Mouse (Mus musculus): ENCODE data around the gene Tbxas1. TPM values are rescaled to one million over a fixed set of nuclear protein-coding genes. Genes with fewer than 3 reads are reported as not detected.

Tbxas1 gene
- polyA plus RNA-seq, 1 experiment from 2014 or later = 2.0 TPM

DNA sequence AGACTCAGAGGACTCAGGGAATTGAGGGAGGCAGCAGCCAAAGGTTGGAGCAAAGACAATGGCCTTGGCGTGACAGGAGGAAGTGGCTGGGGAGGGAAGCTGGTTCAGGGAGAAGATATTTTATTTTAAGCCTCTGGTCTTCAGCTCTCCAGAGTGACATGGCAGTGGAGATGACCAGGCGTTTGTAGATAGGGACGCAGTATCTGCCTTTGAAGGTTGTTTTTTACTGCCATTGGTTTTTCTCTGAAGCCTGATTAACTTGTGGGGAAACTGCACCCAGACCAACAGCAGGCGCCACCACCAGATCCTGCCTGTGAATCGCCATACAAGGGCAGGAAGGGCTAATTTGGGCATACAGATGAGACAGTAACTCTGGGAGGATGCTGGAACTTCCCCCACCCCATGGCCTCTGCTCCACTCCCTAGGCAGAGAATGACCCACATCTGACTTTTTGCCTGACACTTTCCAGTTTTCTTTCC lies 74.5 kb downstream of the Tbxas1 start:
- Histone ChIP-seq H3K4me2 (ENCODE audit: low read depth, low read length) (no peak overlapping the region), H3K27me3 (ENCODE audit: control insufficient read depth, insufficient read depth, low read length) (no peaks in the 10 kb centered on the region), H3K4me1 (ENCODE audit: control insufficient read depth, insufficient read depth, low read length) (no peaks in the 10 kb centered on the region), H3K36me3 (ENCODE audit: control insufficient read depth, insufficient read depth, low read length) (no peaks in the 10 kb centered on the region), H3K9me3 (ENCODE audit: control insufficient read depth, low read length) (no peaks in the 10 kb centered on the region), H3K4me3 (ENCODE audit: low read depth, low read length) (no peak overlapping the region), H3K27ac (ENCODE audit: low read depth, low read length) (no peak overlapping the region), H3K9ac (replicated peaks; ENCODE audit: low read depth, low read length) (no peak overlapping the region)
- WGBS = 54% methylated on average over 5 of the region's 5 CpGs
- ATAC-seq (ENCODE audit: low read depth) = no peak

- Histone ChIP-seq H3K4me2 (ENCODE audit: low read depth, low read length) (no peak overlapping the region), H3K27ac (ENCODE audit: low read depth, low read length) (no peak overlapping the region), H3K4me1 (ENCODE audit: control insufficient read depth, insufficient read depth, low read length) (no peaks in the 10 kb centered on the region), H3K4me3 (ENCODE audit: low read depth, low read length) (no peak overlapping the region), H3K27me3 (ENCODE audit: control insufficient read depth, insufficient read depth, low read length) (no peaks in the 10 kb centered on the region), H3K9ac (replicated peaks; ENCODE audit: low read depth, low read length) (no peak overlapping the region), H3K36me3 (ENCODE audit: control insufficient read depth, insufficient read depth, low read length) (no peaks in the 10 kb centered on the region), H3K9me3 (ENCODE audit: control insufficient read depth, low read length) (no peaks in the 10 kb centered on the region)
- no peak for ATAC-seq (ENCODE audit: low read depth)
- WGBS = 72% methylated on average over 4 of the region's 4 CpGs
These were observed 75.1 kb downstream of the Tbxas1 start for GRCm38 (mm10) chr6:38950341-38950740.

DNA sequence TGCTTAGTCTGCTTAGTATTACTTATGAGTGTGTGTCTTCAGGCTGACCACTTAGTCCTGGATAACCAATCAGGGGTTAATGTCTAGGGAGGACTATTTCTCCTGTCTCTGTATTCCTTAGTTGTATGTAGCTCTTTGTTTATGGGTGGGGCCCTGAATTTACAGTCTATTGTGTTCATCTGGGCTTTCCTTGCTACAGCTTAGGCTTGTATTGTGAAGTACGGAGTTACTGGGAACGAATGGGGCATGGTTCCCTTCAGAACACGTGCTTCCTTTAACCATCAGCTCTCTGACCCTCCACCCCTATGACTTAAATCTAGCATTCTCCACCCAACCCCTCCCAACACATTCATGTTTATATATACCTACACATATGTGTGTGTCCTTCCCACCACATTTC lies 75.6 kb downstream of the Tbxas1 start:
- Histone ChIP-seq H3K9ac (replicated peaks; ENCODE audit: low read depth, low read length) (no peak overlapping the region), H3K36me3 (ENCODE audit: control insufficient read depth, insufficient read depth, low read length) (no peaks in the 10 kb centered on the region), H3K4me1 (ENCODE audit: control insufficient read depth, insufficient read depth, low read length) (no peaks in the 10 kb centered on the region), H3K4me3 (ENCODE audit: low read depth, low read length) (no peak overlapping the region), H3K27ac (ENCODE audit: low read depth, low read length) (no peak overlapping the region), H3K9me3 (ENCODE audit: control insufficient read depth, low read length) (no peaks in the 10 kb centered on the region), H3K4me2 (ENCODE audit: low read depth, low read length) (no peak overlapping the region), H3K27me3 (ENCODE audit: control insufficient read depth, insufficient read depth, low read length) (no peaks in the 10 kb centered on the region)
- 35% methylated on average over 3 of the region's 3 CpGs for WGBS
- no peak for ATAC-seq (ENCODE audit: low read depth)

- Histone ChIP-seq H3K27me3 (ENCODE audit: control insufficient read depth, insufficient read depth, low read length) (no peaks in the 10 kb centered on the region), H3K36me3 (ENCODE audit: control insufficient read depth, insufficient read depth, low read length) (no peaks in the 10 kb centered on the region), H3K4me1 (ENCODE audit: control insufficient read depth, insufficient read depth, low read length) (no peaks in the 10 kb centered on the region), H3K27ac (ENCODE audit: low read depth, low read length) (no peak overlapping the region), H3K9ac (replicated peaks; ENCODE audit: low read depth, low read length) (no peak overlapping the region), H3K9me3 (ENCODE audit: control insufficient read depth, low read length) (no peaks in the 10 kb centered on the region), H3K4me2 (ENCODE audit: low read depth, low read length) (no peak overlapping the region), H3K4me3 (ENCODE audit: low read depth, low read length) (no peak overlapping the region)
- WGBS = 85% methylated on average over 2 of the region's 2 CpGs
- no peak for ATAC-seq (ENCODE audit: low read depth)
These were observed 81.4 kb downstream of the Tbxas1 start for GRCm38 (mm10) chr6:38956641-38957040.

- ATAC-seq (ENCODE audit: low read depth) = no peak
- 87% methylated on average over 5 of the region's 5 CpGs for WGBS
- H3K27ac ChIP-seq (ENCODE audit: low read depth, low read length) = no peak overlapping the region
- no peak overlapping the region for H3K4me2 ChIP-seq (ENCODE audit: low read depth, low read length)
- no peak overlapping the region for H3K4me3 ChIP-seq (ENCODE audit: low read depth, low read length)
- no peaks in the 10 kb centered on the region for H3K4me1 ChIP-seq (ENCODE audit: control insufficient read depth, insufficient read depth, low read length)
- no peaks in the 10 kb centered on the region for H3K27me3 ChIP-seq (ENCODE audit: control insufficient read depth, insufficient read depth, low read length)
- H3K9ac ChIP-seq (replicated peaks; ENCODE audit: low read depth, low read length) = no peak overlapping the region
- H3K36me3 ChIP-seq (ENCODE audit: control insufficient read depth, insufficient read depth, low read length) = no peaks in the 10 kb centered on the region
- no peaks in the 10 kb centered on the region for H3K9me3 ChIP-seq (ENCODE audit: control insufficient read depth, low read length)
These were observed 82.0 kb downstream of the Tbxas1 start for GRCm38 (mm10) chr6:38957246-38957645.

DNA sequence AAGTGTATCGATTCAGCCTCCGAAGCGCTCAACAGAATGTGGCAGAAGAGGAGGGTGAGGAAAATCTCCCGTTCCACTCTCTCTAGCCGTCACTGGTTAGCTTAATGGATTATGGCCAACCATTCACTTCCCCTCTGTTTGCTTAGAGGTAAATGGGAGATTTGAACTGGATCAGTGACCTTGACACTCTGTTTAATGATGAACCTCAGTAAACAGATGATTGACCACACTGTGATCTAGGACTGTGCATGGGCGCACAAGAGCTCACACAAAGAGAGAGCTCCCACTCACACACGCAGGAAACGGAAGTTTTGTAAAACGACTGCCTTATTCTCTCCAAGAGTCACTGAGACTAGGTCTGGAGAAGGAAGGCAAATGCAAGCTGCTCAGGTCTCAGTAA lies 84.3 kb downstream of the Tbxas1 start:
- H3K9ac ChIP-seq (replicated peaks; ENCODE audit: low read depth, low read length) = no peak overlapping the region
- WGBS = 79% methylated on average over 9 of the region's 9 CpGs

GRCm38 (mm10) chr6:38960367-38960766 lies 85.2 kb downstream of the Tbxas1 start:
- Histone ChIP-seq H3K9me3 (ENCODE audit: control insufficient read depth, low read length) (no peaks in the 10 kb centered on the region), H3K27me3 (ENCODE audit: control insufficient read depth, insufficient read depth, low read length) (no peaks in the 10 kb centered on the region), H3K36me3 (ENCODE audit: control insufficient read depth, insufficient read depth, low read length) (no peaks in the 10 kb centered on the region), H3K4me2 (ENCODE audit: low read depth, low read length) (no peak overlapping the region), H3K9ac (replicated peaks; ENCODE audit: low read depth, low read length) (no peak overlapping the region), H3K4me1 (ENCODE audit: control insufficient read depth, insufficient read depth, low read length) (no peaks in the 10 kb centered on the region), H3K27ac (ENCODE audit: low read depth, low read length) (no peak overlapping the region), H3K4me3 (ENCODE audit: low read depth, low read length) (no peak overlapping the region)
- no peak for ATAC-seq (ENCODE audit: low read depth)
- WGBS = 79% methylated on average over 2 of the region's 3 CpGs

More for the DNA sequence above, 84.3 kb downstream of the Tbxas1 start:
- H3K36me3 ChIP-seq (ENCODE audit: control insufficient read depth, insufficient read depth, low read length) = no peaks in the 10 kb centered on the region
- no peak for ATAC-seq (ENCODE audit: low read depth)
- H3K4me2 ChIP-seq (ENCODE audit: low read depth, low read length) = no peak overlapping the region
- H3K4me3 ChIP-seq (ENCODE audit: low read depth, low read length) = no peak overlapping the region
- H3K27ac ChIP-seq (ENCODE audit: low read depth, low read length) = no peak overlapping the region
- H3K4me1 ChIP-seq (ENCODE audit: control insufficient read depth, insufficient read depth, low read length) = no peaks in the 10 kb centered on the region
- no peaks in the 10 kb centered on the region for H3K9me3 ChIP-seq (ENCODE audit: control insufficient read depth, low read length)
- no peaks in the 10 kb centered on the region for H3K27me3 ChIP-seq (ENCODE audit: control insufficient read depth, insufficient read depth, low read length)

GRCm38 (mm10) chr6:38960791-38961426 lies 85.7 kb downstream of the Tbxas1 start:
- ATAC-seq (ENCODE audit: low read depth) = 0 out of 2 replicates have a peak, but pooled peaks have one; percentile 11
- no peak overlapping the region for H3K27ac ChIP-seq (ENCODE audit: low read depth, low read length)

DNA sequence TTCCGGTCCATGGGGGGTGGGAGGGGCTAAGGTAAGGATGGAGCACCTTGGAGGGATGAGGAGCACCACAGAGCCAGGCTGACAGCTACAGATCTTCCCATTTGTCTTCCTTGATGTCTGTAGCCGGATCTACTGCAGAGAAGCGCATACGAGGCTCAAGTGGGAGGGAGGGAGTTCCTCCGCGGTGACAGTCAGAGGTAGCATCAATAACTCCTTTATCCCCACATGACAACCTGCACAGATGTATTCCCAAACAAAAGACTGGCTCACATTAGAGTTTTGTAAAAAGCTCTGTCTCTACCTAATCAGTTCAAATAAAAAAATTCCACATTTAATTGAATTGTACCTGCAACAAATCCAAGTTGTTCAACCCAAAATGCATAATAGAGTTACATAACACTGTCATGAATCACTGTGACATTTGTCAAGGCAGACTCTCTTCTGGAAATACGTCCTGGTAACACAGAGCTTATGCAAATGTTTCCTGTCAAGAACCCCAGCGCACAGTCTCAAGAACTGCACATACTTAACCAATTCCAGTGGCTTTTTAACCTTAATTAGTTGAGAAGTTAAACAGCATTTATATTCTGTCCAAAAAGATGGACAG lies 86.3 kb downstream of the Tbxas1 start:
- Histone ChIP-seq H3K9ac (replicated peaks; ENCODE audit: low read depth, low read length) (no peak overlapping the region), H3K4me1 (ENCODE audit: control insufficient read depth, insufficient read depth, low read length) (no peaks in the 10 kb centered on the region), H3K4me3 (ENCODE audit: low read depth, low read length) (no peak overlapping the region), H3K9me3 (ENCODE audit: control insufficient read depth, low read length) (no peaks in the 10 kb centered on the region), H3K36me3 (ENCODE audit: control insufficient read depth, insufficient read depth, low read length) (no peaks in the 10 kb centered on the region), H3K4me2 (ENCODE audit: low read depth, low read length) (no peak overlapping the region), H3K27ac (ENCODE audit: low read depth, low read length) (no peak overlapping the region), H3K27me3 (ENCODE audit: control insufficient read depth, insufficient read depth, low read length) (no peaks in the 10 kb centered on the region)
- 0 out of 2 replicates have a peak, but pooled peaks have one; percentile 17 for ATAC-seq (ENCODE audit: low read depth)
- WGBS = 41% methylated on average over 8 of the region's 8 CpGs

More at GRCm38 (mm10) chr6:38960791-38961426, 85.7 kb downstream of the Tbxas1 start:
- H3K4me3 ChIP-seq (ENCODE audit: low read depth, low read length) = no peak overlapping the region
- H3K27me3 ChIP-seq (ENCODE audit: control insufficient read depth, insufficient read depth, low read length) = no peaks in the 10 kb centered on the region
- no peak overlapping the region for H3K4me2 ChIP-seq (ENCODE audit: low read depth, low read length)
- H3K36me3 ChIP-seq (ENCODE audit: control insufficient read depth, insufficient read depth, low read length) = no peaks in the 10 kb centered on the region
- no peaks in the 10 kb centered on the region for H3K4me1 ChIP-seq (ENCODE audit: control insufficient read depth, insufficient read depth, low read length)
- WGBS = 71% methylated on average over 12 of the region's 12 CpGs
- no peaks in the 10 kb centered on the region for H3K9me3 ChIP-seq (ENCODE audit: control insufficient read depth, low read length)
- H3K9ac ChIP-seq (replicated peaks; ENCODE audit: low read depth, low read length) = no peak overlapping the region

Data from neural tube, embryonic 14.5 days (tissue).